Comparison of ENCODE assay signal across 16 mouse cellular contexts in the genomic region with DNA sequence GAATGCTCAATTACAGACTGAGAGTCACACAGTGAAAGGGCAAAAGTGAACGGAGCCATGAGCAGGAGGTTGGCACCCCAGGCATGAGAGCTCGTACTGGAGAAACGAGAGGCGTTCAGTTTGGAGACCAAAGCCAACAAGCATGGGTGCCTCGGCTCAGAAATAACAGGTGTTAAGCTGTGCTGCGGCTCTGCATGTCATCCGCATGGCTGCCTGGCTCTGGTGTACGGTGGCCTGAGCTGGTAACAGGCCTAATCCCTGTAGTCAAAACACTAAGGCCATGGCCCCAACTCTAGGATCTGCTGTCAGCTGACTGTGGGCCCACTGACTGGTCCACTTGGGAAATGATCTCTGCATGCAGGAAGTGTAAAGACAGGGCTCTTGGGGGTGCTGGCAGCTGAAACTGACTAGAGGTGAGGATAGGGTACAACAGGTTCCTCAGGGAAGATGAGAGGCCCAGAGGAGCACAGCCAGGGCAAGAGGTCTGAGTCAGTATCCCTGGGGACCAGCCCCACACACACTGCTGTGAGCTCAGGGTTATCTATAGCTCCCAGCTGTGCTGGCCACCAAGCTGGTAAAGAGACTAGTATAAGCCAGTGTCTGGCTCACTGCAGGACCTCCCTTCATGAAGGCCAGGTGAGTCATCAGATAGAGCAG. TPM values are rescaled to one million over a fixed set of nuclear protein-coding genes. Genes with fewer than 3 reads are reported as not detected.
DNase-seq lines count a peak whose midpoint lies in the region; ATAC-seq and TF ChIP-seq lines count a peak whose summit lies in the region.
"Had no signal": no experiment of that assay in that cellular context is flagged by ENCODE, and none has a peak within 500 bp of the region (broad histone marks: within the 10 kb centered on the region; RNA-seq: fewer than 3 reads in every experiment).

No protein-coding gene starts in this region.

- POLR2A ChIA-PET in Patski (lab: Charles Lee): no interaction called here

- no peaks in the 10 kb centered on the region for H3K4me1 ChIP-seq in kidney, embryonic 16.5 days (ENCODE audit: insufficient read depth, low read length)
- no peaks in the 10 kb centered on the region for H3K4me1 ChIP-seq in neural tube, embryonic 15.5 days
- H3K4me1 ChIP-seq in hindbrain, embryonic 11.5 days (replicated peaks; ENCODE audit: control insufficient read depth, insufficient read depth, low read length): no peaks in the 10 kb centered on the region
- H3K4me1 ChIP-seq: embryonic facial prominence, embryonic 12.5 days; heart, embryonic 10.5 days; kidney, embryonic 15.5 days; midbrain, embryonic 13.5 days had no signal

- 70% methylated on average over 8 of the region's 8 CpGs for WGBS in kidney, embryonic 16.5 days
- WGBS in neural tube, embryonic 15.5 days: 90% methylated on average over 8 of the region's 8 CpGs
- WGBS in hindbrain, embryonic 11.5 days: 86% methylated on average over 8 of the region's 8 CpGs

- H3K27me3 ChIP-seq in kidney, embryonic 16.5 days (ENCODE audit: insufficient read depth, low read length): no peaks in the 10 kb centered on the region
- H3K27me3 ChIP-seq in Patski: no peaks in the 10 kb centered on the region
- no peaks in the 10 kb centered on the region for H3K27me3 ChIP-seq in neural tube, embryonic 15.5 days (replicated peaks)
- no peaks in the 10 kb centered on the region for H3K27me3 ChIP-seq in hindbrain, embryonic 11.5 days (ENCODE audit: control insufficient read depth, insufficient read depth, low read length)
- H3K27me3 ChIP-seq: embryonic facial prominence, embryonic 12.5 days; kidney, embryonic 15.5 days; midbrain, embryonic 13.5 days had no signal

- no peak for DNase-seq in kidney, adult 9 months
- DNase-seq in Patski (ENCODE audit: low read depth, low spot score): no peak
- DNase-seq in gastrocnemius, adult 8-10 months (ENCODE audit: low spot score in 2 of 2): peak; percentile 60 to 75
- peak; percentile 94 for DNase-seq in skeletal muscle tissue, adult 2 months (ENCODE audit: low read depth, low spot score)
- DNase-seq in hindbrain, embryonic 11.5 days (ENCODE audit: low spot score): no peak
- DNase-seq: heart, postnatal 4 days; lung, embryonic 14.5 days; right cerebral cortex, postnatal 4 days; thymus, adult 2 months had no signal

- no peak for TF ChIP-seq CTCF in Patski (IDR thresholded peaks at IDR 0.05)

- no peaks in the 10 kb centered on the region for H3K9me3 ChIP-seq in kidney, embryonic 16.5 days (ENCODE audit: low read length)
- no peaks in the 10 kb centered on the region for H3K9me3 ChIP-seq in neural tube, embryonic 15.5 days (replicated peaks)
- no peaks in the 10 kb centered on the region for H3K9me3 ChIP-seq in hindbrain, embryonic 11.5 days (ENCODE audit: control insufficient read depth, low read length)
- H3K9me3 ChIP-seq: embryonic facial prominence, embryonic 12.5 days; heart, embryonic 10.5 days; kidney, embryonic 15.5 days; midbrain, embryonic 13.5 days had no signal

- in situ Hi-C loops in Patski (cut with MboI; ENCODE audit: low pct_unique_long_range_greater_than_20kb): no loop called here

- H3K27ac ChIP-seq in kidney, embryonic 16.5 days (ENCODE audit: low read length): no peak overlapping the region
- H3K27ac ChIP-seq in neural tube, embryonic 15.5 days (replicated peaks): no peak overlapping the region
- no peak overlapping the region for H3K27ac ChIP-seq in hindbrain, embryonic 11.5 days (ENCODE audit: low read depth, low read length)
- H3K27ac ChIP-seq: embryonic facial prominence, embryonic 12.5 days; heart, embryonic 10.5 days; kidney, embryonic 15.5 days; macrophage; midbrain, embryonic 13.5 days had no signal

- H3K9ac ChIP-seq in kidney, embryonic 16.5 days (replicated peaks; ENCODE audit: low read length): no peak overlapping the region
- no peak overlapping the region for H3K9ac ChIP-seq in neural tube, embryonic 15.5 days (replicated peaks)
- no peak overlapping the region for H3K9ac ChIP-seq in hindbrain, embryonic 11.5 days (ENCODE audit: low read depth, low read length)
- H3K9ac ChIP-seq: embryonic facial prominence, embryonic 12.5 days; kidney, embryonic 15.5 days; lung, embryonic 14.5 days; midbrain, embryonic 13.5 days had no signal

- no peaks in the 10 kb centered on the region; the same call in 1 of the 2 replicates for H3K36me3 ChIP-seq in kidney, embryonic 16.5 days (ENCODE audit: insufficient read depth, low read length)
- no peaks in the 10 kb centered on the region for H3K36me3 ChIP-seq in neural tube, embryonic 15.5 days
- no peaks in the 10 kb centered on the region for H3K36me3 ChIP-seq in hindbrain, embryonic 11.5 days (ENCODE audit: control insufficient read depth, insufficient read depth, low read length)
- H3K36me3 ChIP-seq: embryonic facial prominence, embryonic 12.5 days; kidney, embryonic 15.5 days; midbrain, embryonic 13.5 days had no signal

- H3K4me2 ChIP-seq in kidney, embryonic 16.5 days (replicated peaks; ENCODE audit: low read depth, low read length): no peak overlapping the region
- no peak overlapping the region for H3K4me2 ChIP-seq in neural tube, embryonic 15.5 days
- H3K4me2 ChIP-seq in hindbrain, embryonic 11.5 days (replicated peaks; ENCODE audit: low read depth, low read length): no peak overlapping the region
- H3K4me2 ChIP-seq: embryonic facial prominence, embryonic 12.5 days; kidney, embryonic 15.5 days; lung, embryonic 14.5 days; midbrain, embryonic 13.5 days had no signal

- CTCF ChIA-PET in Patski (lab: Charles Lee): interaction anchor here (1.2 to 1.5 kb wide), 5 partner anchors 10 to 295 kb away, joined by 3 to 4 read pairs (median 3); no protein-coding TSS in a partner anchor

- H3K4me3 ChIP-seq in kidney, embryonic 16.5 days (ENCODE audit: low read length): no peak overlapping the region
- H3K4me3 ChIP-seq in neural tube, embryonic 15.5 days (replicated peaks): no peak overlapping the region
- no peak overlapping the region for H3K4me3 ChIP-seq in hindbrain, embryonic 11.5 days (ENCODE audit: low read depth, low read length)
- H3K4me3 ChIP-seq: embryonic facial prominence, embryonic 12.5 days; heart, embryonic 10.5 days; kidney, embryonic 15.5 days; midbrain, embryonic 13.5 days had no signal

- ATAC-seq in kidney, embryonic 16.5 days (ENCODE audit: low FRiP score, low TSS enrichment): 0 out of 2 replicates have a peak, but pooled peaks have one; percentile 27
- peak; percentile 48 for ATAC-seq in Patski
- ATAC-seq in neural tube, embryonic 15.5 days (ENCODE audit: low FRiP score): no peak
- no peak for ATAC-seq in hindbrain, embryonic 11.5 days (ENCODE audit: low FRiP score)
- ATAC-seq: midbrain, embryonic 13.5 days had no signal

RNA-seq across cellular contexts. Expression of gene Tead4, which starts 35.6 kb away (rescaled TPM):
- 3.0 and 3.3 TPM in 2 replicates for polyA plus RNA-seq in kidney, embryonic 16.5 days (2015; fragmentation: Nextera tagmentation; extraction: Ambion mirVana)
- 6.1 TPM for polyA plus RNA-seq in Patski (2021)
- 1 to 10 TPM; 6.0 to 8.1 (median 7.5) TPM for total RNA-seq in gastrocnemius, adult 8-10 months (2022)
- polyA plus RNA-seq in neural tube, embryonic 15.5 days (2015; fragmentation: Nextera tagmentation; extraction: Ambion mirVana): 0.89 and 0.93 TPM in 2 replicates
- polyA plus RNA-seq in hindbrain, embryonic 11.5 days (2014; fragmentation: Nextera tagmentation; extraction: Ambion mirVana): 1.4 and 1.7 TPM in 2 replicates
- polyA plus RNA-seq: macrophage had no signal

Comparison
In these comparisons a context has a peak if more than half of its experiments do, and no peak if none do; other contexts are left out.
1. ATAC-seq: peak in kidney, embryonic 16.5 days (single experiment) and Patski (single experiment); none in neural tube, embryonic 15.5 days (single experiment) and hindbrain, embryonic 11.5 days (single experiment).
2. DNase-seq: peak in gastrocnemius, adult 8-10 months (2 of 2) and skeletal muscle tissue, adult 2 months (single experiment); none in kidney, adult 9 months (single experiment), Patski (single experiment) and hindbrain, embryonic 11.5 days (single experiment).